Mouse (Mus musculus) small intestine, adult 2 months (tissue): ENCODE measurements around the gene Schip1. TPM values are rescaled to one million over a fixed set of nuclear protein-coding genes. Genes with fewer than 3 reads are reported as not detected.
A peak's percentile ranks its signal among the peaks of the same experiment; 100 is the strongest.

Experiments used
- H3K27ac ChIP-seq: fragments of 200-500 bp; 2 replicates; pipeline ENCODE4 v1.5.1; 2012; ENCODE audit warnings: low read depth, low read length, control low read depth, inconsistent platforms; ENCODE audit not compliant: insufficient read depth
- H3K27me3 ChIP-seq: fragments of 200-500 bp; 2 replicates; pipeline ENCODE4 v1.6.1; 2012; ENCODE audit warnings: mild to moderate bottlenecking, moderate library complexity, low read length, inconsistent platforms; ENCODE audit not compliant: control insufficient read depth, insufficient read depth
- H3K36me3 ChIP-seq: fragments of 200-500 bp; 2 replicates; pipeline ENCODE4 v1.6.1; 2012; ENCODE audit warnings: mild to moderate bottlenecking, low read length, control low read depth, inconsistent platforms; ENCODE audit not compliant: control insufficient read depth, insufficient read depth
- H3K4me1 ChIP-seq: fragments of 200-500 bp; 2 replicates; pipeline ENCODE4 v1.6.1; 2012; ENCODE audit warnings: low read length, inconsistent platforms, mixed read lengths; ENCODE audit not compliant: control insufficient read depth, insufficient read depth, insufficient read length
- H3K4me3 ChIP-seq: fragments of 200-500 bp; 2 replicates; pipeline ENCODE4 v1.5.1; 2012; ENCODE audit warnings: low read depth, mild to moderate bottlenecking, control low read depth, inconsistent platforms, low read length, moderate library complexity
- CTCF ChIP-seq: fragments of 200-500 bp; IDR thresholded peaks from 2 replicates; pipeline ENCODE4 v1.5.1; 2012; ENCODE audit warnings: low read depth, mild to moderate bottlenecking, control low read depth, inconsistent platforms, low read length, moderate library complexity, mixed read lengths; ENCODE audit not compliant: insufficient replicate concordance, insufficient read length; ENCODE audit errors: extremely low read depth
- POLR2A ChIP-seq: fragments of 200-500 bp; IDR thresholded peaks from 2 replicates; pipeline ENCODE4 v1.6.1; 2012; ENCODE audit warnings: low read depth, mild to moderate bottlenecking, control low read depth, inconsistent platforms, low read length, moderate library complexity
- WGBS: fragments of 180-500 bp; shearing (Covaris S2); methylation state at CpG from one replicate; pipeline ENCODE4 v1.1.7; 2018; 5-methylcytosine and 5-hydroxymethylcytosine counted together
- polyA plus RNA-seq: library from polyadenylated mRNA; depleted of rRNA; stranded (reverse); fragments of >200 nt; gene quantifications from 2 replicates; pipeline ENCODE4 v1.2.3, GENCODE M21; 2012

Gene Schip1
- polyA plus RNA-seq, 1 experiment: 5.0 TPM

GRCm38 (mm10) chr3:68582103-68582740 is 517.6 kb downstream of the Schip1 start:
- 0 out of 2 replicates have a peak, but pooled peaks have one; percentile 29 for TF ChIP-seq CTCF
- no peak for TF ChIP-seq POLR2A
- Histone ChIP-seq H3K27ac (peak overlapping the region; percentile 27; the same call in 1 of the 2 replicates), H3K4me3 (no peak overlapping the region), H3K27me3 (no peaks in the 10 kb centered on the region), H3K36me3 (no peaks in the 10 kb centered on the region), H3K4me1 (peaks cover 2% of the 10 kb centered on the region; the same call in 1 of the 2 replicates)
- 60% methylated on average over 12 of the region's 12 CpGs for WGBS

GRCm38 (mm10) chr3:68583031-68583693 is 518.6 kb downstream of the Schip1 start:
- H3K27me3 ChIP-seq: no peaks in the 10 kb centered on the region
- peaks cover 2% of the 10 kb centered on the region; the same call in 1 of the 2 replicates for H3K4me1 ChIP-seq
- TF ChIP-seq CTCF: no peak
- TF ChIP-seq POLR2A: no peak
- H3K36me3 ChIP-seq: no peaks in the 10 kb centered on the region
- no peak overlapping the region for H3K4me3 ChIP-seq
- H3K27ac ChIP-seq: peak overlapping the region; percentile 38
- WGBS: 53% methylated on average over 14 of the region's 14 CpGs

- Histone ChIP-seq H3K27me3 (no peaks in the 10 kb centered on the region), H3K4me3 (no peak overlapping the region)
These were observed 519.3 kb downstream of the Schip1 start for GRCm38 (mm10) chr3:68583771-68584511.

GRCm38 (mm10) chr3:68585213-68585612 is 520.6 kb downstream of the Schip1 start:
- Histone ChIP-seq H3K27ac (no peak overlapping the region), H3K36me3 (no peaks in the 10 kb centered on the region), H3K4me3 (no peak overlapping the region), H3K4me1 (peaks cover 2% of the 10 kb centered on the region; the same call in 1 of the 2 replicates), H3K27me3 (no peaks in the 10 kb centered on the region)
- WGBS: 93% methylated on average over 4 of the region's 4 CpGs
- no peak for TF ChIP-seq POLR2A
- TF ChIP-seq CTCF: no peak

More at GRCm38 (mm10) chr3:68583771-68584511, 519.3 kb downstream of the Schip1 start:
- Histone ChIP-seq H3K36me3 (no peaks in the 10 kb centered on the region), H3K27ac (peak overlapping the region; percentile 61), H3K4me1 (peaks cover 2% of the 10 kb centered on the region; the same call in 1 of the 2 replicates)
- no peak for TF ChIP-seq CTCF
- 68% methylated on average over 14 of the region's 14 CpGs for WGBS

- Histone ChIP-seq H3K4me3 (no peak overlapping the region), H3K36me3 (no peaks in the 10 kb centered on the region), H3K27me3 (no peaks in the 10 kb centered on the region), H3K27ac (no peak overlapping the region), H3K4me1 (peaks cover 2% of the 10 kb centered on the region; the same call in 1 of the 2 replicates)
- TF ChIP-seq CTCF (no peak), POLR2A (no peak)
- 36% methylated on average over 9 of the region's 9 CpGs for WGBS
These were observed 522.1 kb downstream of the Schip1 start for GRCm38 (mm10) chr3:68586646-68587064.

- TF ChIP-seq CTCF: no peak
- TF ChIP-seq POLR2A: no peak
- Histone ChIP-seq H3K27me3 (no peaks in the 10 kb centered on the region), H3K4me1 (peaks cover 2% of the 10 kb centered on the region), H3K36me3 (no peaks in the 10 kb centered on the region), H3K4me3 (no peak overlapping the region), H3K27ac (no peak overlapping the region)
- WGBS: 49% methylated on average over 10 of the region's 10 CpGs
These were observed 523.1 kb downstream of the Schip1 start for GRCm38 (mm10) chr3:68587567-68588245.
